Mouse (Mus musculus) limb, embryonic 13.5 days (tissue): ENCODE measurements around the gene Spen. TPM values are rescaled to one million over a fixed set of nuclear protein-coding genes. Genes with fewer than 3 reads are reported as not detected.

Experiments
- ATAC-seq: fragments of 200-750 bp; cut with Nextera tagmentation; 2 replicates; pipeline ENCODE4 v1.8.0; 2017; ENCODE audit warnings: low read depth, moderate number of reproducible peaks, moderate TSS enrichment; ENCODE audit not compliant: low FRiP score
- H3K27ac ChIP-seq: fragments of 300-500 bp; sonication (generic); 2 replicates; pipeline ENCODE4 v1.5.1; 2015; ENCODE audit warnings: inconsistent platforms, mild to moderate bottlenecking, moderate library complexity
- H3K27me3 ChIP-seq: fragments of 300-500 bp; sonication (generic); 2 replicates; pipeline ENCODE4 v1.6.1; 2015; ENCODE audit warnings: mild to moderate bottlenecking, inconsistent platforms
- H3K36me3 ChIP-seq: fragments of 300-500 bp; sonication (generic); 2 replicates; pipeline ENCODE4 v1.6.1; 2015; ENCODE audit warnings: inconsistent platforms, mild to moderate bottlenecking, moderate library complexity
- H3K4me1 ChIP-seq: fragments of 300-500 bp; sonication (generic); 2 replicates; pipeline ENCODE4 v1.6.1; 2015; ENCODE audit warnings: inconsistent platforms
- H3K4me2 ChIP-seq: fragments of 300-500 bp; sonication (generic); replicated peaks from 2 replicates; pipeline ENCODE4 v1.6.1; 2015; ENCODE audit warnings: inconsistent platforms, mild to moderate bottlenecking, moderate library complexity
- H3K4me3 ChIP-seq: fragments of 300-500 bp; sonication (generic); 2 replicates; pipeline ENCODE4 v1.5.1; 2015; ENCODE audit warnings: moderate library complexity, mild to moderate bottlenecking, inconsistent platforms
- H3K9ac ChIP-seq: fragments of 300-500 bp; sonication (generic); 2 replicates; pipeline ENCODE4 v1.6.1; 2015; ENCODE audit warnings: mild to moderate bottlenecking, inconsistent platforms
- H3K9me3 ChIP-seq: fragments of 300-500 bp; sonication (generic); 2 replicates; pipeline ENCODE4 v1.6.1; 2016; ENCODE audit warnings: inconsistent platforms
- WGBS: fragments of 180-500 bp; shearing (Covaris S2); methylation state at CpG from one replicate; pipeline ENCODE4 v1.1.7; 2015; 5-methylcytosine and 5-hydroxymethylcytosine counted together
- polyA plus RNA-seq: library from polyadenylated mRNA; unstranded; fragments of >200 nt; fragmentation: Nextera tagmentation; extraction: Ambion mirVana; gene quantifications from 2 replicates; pipeline ENCODE4 v1.2.1, GENCODE M21; 2015

Spen gene
- polyA plus RNA-seq, 1 experiment from 2014 or later: 10.8 TPM

DNA sequence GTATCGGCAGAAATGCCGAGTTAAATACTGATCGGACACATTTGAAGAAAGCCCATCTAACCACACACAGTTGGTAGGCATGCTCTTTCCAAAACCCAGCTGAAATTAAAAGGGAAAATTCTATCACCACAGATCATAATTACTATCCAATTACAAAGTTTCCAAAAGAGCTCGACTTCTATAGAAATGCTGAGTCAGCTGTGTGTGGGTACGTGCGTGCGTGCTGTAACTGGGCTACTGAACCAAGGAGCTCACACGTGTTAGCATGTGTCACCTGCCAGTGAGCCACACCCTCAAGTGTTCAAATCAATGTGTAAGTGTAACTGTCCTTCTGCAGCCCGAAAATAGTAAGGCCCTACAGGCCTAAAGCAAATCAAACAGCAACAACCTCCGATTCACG, 50.8 kb downstream of the Spen start:
- WGBS: 95% methylated on average over 11 of the region's 11 CpGs
- no peaks in the 10 kb centered on the region for H3K4me1 ChIP-seq
- H3K36me3 ChIP-seq: peaks cover 99% of the 10 kb centered on the region

DNA sequence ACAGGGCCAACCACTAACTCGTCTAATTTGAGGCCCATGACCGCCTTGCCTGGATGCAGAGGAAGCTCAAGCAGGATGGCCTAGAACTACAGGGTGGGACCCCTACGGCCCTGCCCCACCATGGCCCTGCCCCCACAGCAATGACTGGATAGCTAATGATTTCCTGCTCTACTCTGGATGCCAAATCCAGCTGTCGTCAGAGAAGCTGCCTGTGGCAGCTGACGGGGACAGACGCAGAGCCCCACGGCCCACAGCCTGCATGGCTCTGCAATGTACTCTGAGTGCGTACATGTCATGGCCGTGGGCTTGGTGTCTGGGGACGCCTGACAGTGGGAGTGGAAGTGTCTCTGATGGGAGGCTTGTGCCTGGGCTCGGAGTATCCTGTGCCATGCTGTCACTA, 54.3 kb downstream of the Spen start:
- WGBS: 71% methylated on average over 11 of the region's 11 CpGs
- H3K4me1 ChIP-seq: no peaks in the 10 kb centered on the region
- no peaks in the 10 kb centered on the region for H3K27me3 ChIP-seq
- no peaks in the 10 kb centered on the region for H3K9me3 ChIP-seq
- no peak overlapping the region for H3K4me3 ChIP-seq
- no peak overlapping the region for H3K9ac ChIP-seq
- H3K4me2 ChIP-seq: no peak overlapping the region
- peaks cover 97% of the 10 kb centered on the region for H3K36me3 ChIP-seq
- no peak overlapping the region for H3K27ac ChIP-seq
- ATAC-seq: no peak

More for the DNA sequence above, 50.8 kb downstream of the Spen start:
- no peaks in the 10 kb centered on the region for H3K27me3 ChIP-seq
- no peaks in the 10 kb centered on the region for H3K9me3 ChIP-seq
- no peak for ATAC-seq
- no peak overlapping the region for H3K27ac ChIP-seq
- H3K4me3 ChIP-seq: no peak overlapping the region
- no peak overlapping the region for H3K4me2 ChIP-seq
- no peak overlapping the region for H3K9ac ChIP-seq

DNA sequence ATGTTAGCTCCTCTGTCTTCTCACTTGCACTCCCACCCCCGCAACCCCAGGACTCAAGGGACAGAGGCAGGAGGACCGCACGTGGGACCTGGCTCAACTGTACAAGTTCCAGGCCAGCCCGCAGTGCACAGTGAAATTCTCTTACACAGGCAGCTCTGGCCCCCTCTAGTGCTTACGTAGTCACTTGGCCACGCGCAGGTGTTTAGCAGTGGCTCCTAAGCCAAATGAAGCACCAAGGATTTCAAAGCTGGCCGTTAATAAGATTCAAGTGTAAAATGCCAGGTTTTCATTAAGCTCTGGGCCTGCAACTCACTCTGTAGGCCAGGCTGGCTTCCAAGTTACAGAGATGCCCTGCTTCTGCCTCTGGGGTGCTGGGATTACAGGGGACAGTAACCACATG, 59.0 kb downstream of the Spen start:
- Histone ChIP-seq H3K9ac (no peak overlapping the region), H3K27me3 (no peaks in the 10 kb centered on the region), H3K36me3 (peaks cover 98% of the 10 kb centered on the region), H3K4me2 (no peak overlapping the region), H3K9me3 (no peaks in the 10 kb centered on the region), H3K4me3 (no peak overlapping the region), H3K27ac (no peak overlapping the region), H3K4me1 (no peaks in the 10 kb centered on the region)
- WGBS: 91% methylated on average over 8 of the region's 8 CpGs
- no peak for ATAC-seq

DNA sequence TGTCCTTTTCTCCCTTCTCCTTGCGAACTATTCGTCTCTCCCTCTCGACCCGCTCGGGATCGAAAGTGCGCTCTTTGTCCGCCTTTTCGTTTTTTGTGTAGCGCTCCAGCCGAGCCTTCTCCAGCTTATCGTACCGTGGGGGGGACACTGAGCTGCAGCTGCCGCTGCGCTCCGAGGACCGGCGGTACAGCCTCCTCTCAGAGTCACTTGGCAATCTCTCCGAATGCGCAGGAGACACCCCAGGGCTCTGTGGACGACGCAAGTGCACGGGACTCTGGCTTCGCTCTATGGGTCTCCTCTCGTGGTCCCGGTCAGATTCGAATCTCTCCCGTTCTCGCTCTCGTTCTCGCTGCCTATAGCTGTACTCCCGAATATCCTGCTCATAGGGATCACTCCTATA, 59.6 kb downstream of the Spen start:
- 95% methylated on average over 32 of the region's 32 CpGs for WGBS
- Histone ChIP-seq H3K9ac (no peak overlapping the region), H3K4me3 (no peak overlapping the region), H3K9me3 (no peaks in the 10 kb centered on the region), H3K27me3 (no peaks in the 10 kb centered on the region), H3K27ac (no peak overlapping the region; the same call in 1 of the 2 replicates), H3K36me3 (peaks cover 98% of the 10 kb centered on the region), H3K4me2 (no peak overlapping the region), H3K4me1 (no peaks in the 10 kb centered on the region)
- ATAC-seq: no peak

DNA sequence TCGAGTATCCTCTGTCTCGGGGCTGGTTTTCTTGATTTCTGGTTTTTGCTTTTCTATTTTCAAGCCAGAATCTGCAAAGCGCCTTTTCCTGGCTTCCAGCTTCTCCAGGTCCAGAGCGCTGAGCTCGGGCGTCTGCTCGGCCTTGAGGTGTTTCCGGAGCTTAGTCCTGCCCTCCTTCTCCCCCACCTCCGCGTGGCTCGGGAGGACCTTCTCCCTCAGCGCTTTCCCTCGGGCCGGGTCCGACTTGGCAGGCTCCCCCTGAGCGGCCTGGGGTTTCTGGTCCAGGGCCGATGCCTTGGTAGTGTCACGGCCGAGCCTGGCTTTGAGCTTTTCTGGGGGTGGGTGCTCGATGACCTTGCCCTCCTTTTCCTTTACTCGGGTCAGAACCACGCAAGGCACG, 60.2 kb downstream of the Spen start:
- Histone ChIP-seq H3K27me3 (no peaks in the 10 kb centered on the region), H3K4me3 (no peak overlapping the region), H3K36me3 (peaks cover 98% of the 10 kb centered on the region), H3K9me3 (no peaks in the 10 kb centered on the region), H3K4me1 (no peaks in the 10 kb centered on the region), H3K9ac (no peak overlapping the region), H3K27ac (peak overlapping the region; percentile 22; the same call in 1 of the 2 replicates), H3K4me2 (no peak overlapping the region)
- ATAC-seq: no peak
- 93% methylated on average over 23 of the region's 23 CpGs for WGBS

DNA sequence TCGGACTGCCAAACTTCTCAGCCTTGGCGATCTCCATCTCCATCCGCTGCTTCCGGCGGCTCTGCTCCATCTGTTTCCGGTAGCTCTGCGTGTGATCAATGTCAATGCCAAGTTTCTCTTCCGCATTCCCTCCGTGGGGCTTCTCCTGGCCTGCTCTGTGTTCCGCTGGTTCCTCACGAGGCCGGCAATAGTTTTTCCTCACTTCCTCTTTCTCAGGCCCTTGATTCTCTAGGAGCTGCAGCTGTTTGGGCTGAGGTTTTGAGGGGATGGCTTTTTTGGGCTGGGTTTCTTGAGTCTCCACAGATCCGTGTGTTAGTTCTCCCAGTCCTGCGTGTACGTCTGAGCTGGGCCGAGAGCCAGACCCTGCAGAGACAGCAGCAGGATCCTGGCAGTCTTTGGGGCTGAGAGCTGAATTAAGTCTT, 60.7 kb downstream of the Spen start:
- ATAC-seq: peak; percentile 57; the same call in 1 of the 2 replicates
- peak overlapping the region; percentile 28; the same call in 1 of the 2 replicates for H3K27ac ChIP-seq

DNA sequence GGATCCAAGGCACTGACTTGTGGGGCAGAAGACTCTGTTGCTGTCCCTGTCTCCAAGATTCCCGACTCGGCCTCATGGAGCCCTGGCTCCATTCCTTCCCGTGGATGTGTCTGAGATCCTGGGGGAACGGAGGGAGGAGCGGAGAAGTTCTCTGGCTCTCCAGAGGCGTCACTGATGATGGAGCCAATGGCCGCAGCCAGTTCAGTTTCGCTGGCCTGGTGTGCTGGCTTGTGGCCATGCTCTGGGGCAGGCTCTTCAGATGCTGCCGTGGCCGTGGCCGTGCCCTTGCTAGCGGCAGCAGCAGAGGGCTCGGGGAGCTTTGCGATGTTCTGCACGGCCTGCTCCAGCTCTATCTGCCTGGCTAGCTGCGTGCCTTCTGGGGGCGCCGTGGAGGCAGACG, 64.0 kb downstream of the Spen start:
- Histone ChIP-seq H3K36me3 (peaks cover 100% of the 10 kb centered on the region), H3K4me1 (no peaks in the 10 kb centered on the region), H3K27me3 (no peaks in the 10 kb centered on the region), H3K27ac (no peak overlapping the region), H3K4me3 (no peak overlapping the region), H3K4me2 (no peak overlapping the region), H3K9ac (no peak overlapping the region), H3K9me3 (no peaks in the 10 kb centered on the region)
- WGBS: 87% methylated on average over 19 of the region's 19 CpGs
- ATAC-seq: no peak

More for the DNA sequence above, 60.7 kb downstream of the Spen start:
- H3K36me3 ChIP-seq: peaks cover 98% of the 10 kb centered on the region
- no peaks in the 10 kb centered on the region for H3K9me3 ChIP-seq
- H3K4me3 ChIP-seq: no peak overlapping the region
- 90% methylated on average over 16 of the region's 16 CpGs for WGBS
- H3K9ac ChIP-seq: no peak overlapping the region
- no peak overlapping the region for H3K4me2 ChIP-seq
- no peaks in the 10 kb centered on the region for H3K27me3 ChIP-seq
- H3K4me1 ChIP-seq: no peaks in the 10 kb centered on the region

DNA sequence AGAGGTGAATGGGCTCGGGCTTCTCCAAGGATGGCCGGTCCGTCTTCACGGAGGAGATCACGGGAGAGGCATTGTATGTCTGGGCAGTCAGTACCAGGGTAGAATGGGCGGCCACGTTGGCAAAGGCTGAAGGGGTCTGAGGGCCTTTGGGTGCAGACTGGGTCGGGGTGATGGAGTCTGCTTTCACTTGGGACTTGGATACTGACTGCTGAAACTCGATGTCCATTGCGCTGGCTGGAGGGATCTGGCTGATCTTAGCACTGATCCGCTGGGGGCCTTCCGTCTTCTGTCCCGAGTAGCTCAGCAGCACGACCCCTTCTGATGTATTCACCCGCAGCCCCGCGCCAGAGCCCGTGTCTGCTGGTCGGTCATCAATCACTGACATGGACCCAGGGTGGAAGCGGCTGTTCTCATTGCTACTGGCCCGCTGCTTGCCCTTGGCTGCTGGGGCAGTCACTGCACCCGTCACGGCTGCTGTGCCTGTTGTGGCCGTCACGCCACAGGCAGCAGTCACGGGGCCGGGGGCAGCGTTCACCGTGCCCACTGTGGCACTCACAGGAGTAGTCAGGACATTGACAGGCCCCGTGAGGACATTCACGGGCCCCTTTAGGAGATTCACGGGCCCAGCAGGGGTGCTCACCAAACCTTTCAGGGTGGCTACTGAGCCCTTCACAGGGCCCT, 65.6 kb downstream of the Spen start:
- H3K4me3 ChIP-seq: no peak overlapping the region
- no peak overlapping the region for H3K27ac ChIP-seq
- H3K36me3 ChIP-seq: peaks cover 98% of the 10 kb centered on the region
- no peak overlapping the region for H3K9ac ChIP-seq
- no peaks in the 10 kb centered on the region for H3K4me1 ChIP-seq
- ATAC-seq: no peak
- no peaks in the 10 kb centered on the region for H3K27me3 ChIP-seq
- 86% methylated on average over 32 of the region's 32 CpGs for WGBS
- H3K9me3 ChIP-seq: no peaks in the 10 kb centered on the region
- no peak overlapping the region for H3K4me2 ChIP-seq

DNA sequence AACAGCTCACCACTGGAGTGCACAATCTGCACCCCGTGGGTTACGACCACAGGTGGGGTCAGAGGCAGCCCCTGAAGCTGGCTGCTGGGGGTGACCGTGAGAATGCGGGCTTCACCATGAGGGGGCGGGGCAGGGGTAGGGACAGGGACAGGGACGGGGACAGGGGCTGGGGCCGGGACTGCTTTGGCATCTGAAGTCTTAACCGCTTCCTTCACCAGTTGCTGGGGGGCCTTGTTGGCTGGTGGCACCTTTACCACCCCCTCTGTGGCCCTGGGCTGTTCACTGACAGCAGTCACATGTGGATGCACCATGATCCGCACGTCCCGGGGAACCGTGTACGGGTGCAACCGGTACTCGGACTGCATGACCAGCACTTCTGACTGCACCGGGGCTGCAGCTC, 66.9 kb downstream of the Spen start:
- H3K27ac ChIP-seq: no peak overlapping the region
- H3K9me3 ChIP-seq: no peaks in the 10 kb centered on the region
- no peak for ATAC-seq
- no peak overlapping the region for H3K4me2 ChIP-seq
- no peaks in the 10 kb centered on the region for H3K4me1 ChIP-seq
- 97% methylated on average over 16 of the region's 16 CpGs for WGBS
- H3K9ac ChIP-seq: no peak overlapping the region
- peaks cover 98% of the 10 kb centered on the region for H3K36me3 ChIP-seq
- no peaks in the 10 kb centered on the region for H3K27me3 ChIP-seq
- H3K4me3 ChIP-seq: no peak overlapping the region

DNA sequence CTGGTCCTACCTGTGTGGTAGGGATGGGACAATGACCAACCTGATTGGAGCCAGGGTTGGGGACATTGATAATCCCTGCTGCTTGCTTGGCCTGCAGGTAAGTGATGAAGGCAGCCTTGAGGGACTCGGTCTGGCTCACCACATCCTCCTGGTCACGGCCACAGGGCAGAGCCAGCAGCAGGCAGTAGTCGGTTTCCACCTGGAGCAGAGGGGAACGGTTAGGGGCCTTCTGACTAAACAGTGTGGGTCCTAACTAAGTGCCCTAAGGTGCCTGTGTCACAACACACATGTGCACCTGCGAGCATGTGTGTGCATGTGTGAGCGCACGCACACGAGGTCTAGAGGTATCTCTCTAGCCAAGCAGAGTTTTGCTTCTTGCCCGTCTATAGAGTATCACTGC, 69.1 kb downstream of the Spen start:
- no peak for ATAC-seq
- Histone ChIP-seq H3K36me3 (peaks cover 98% of the 10 kb centered on the region), H3K4me3 (no peak overlapping the region), H3K27ac (no peak overlapping the region; the same call in 1 of the 2 replicates), H3K9me3 (no peaks in the 10 kb centered on the region), H3K4me1 (no peaks in the 10 kb centered on the region), H3K4me2 (no peak overlapping the region), H3K27me3 (no peaks in the 10 kb centered on the region), H3K9ac (no peak overlapping the region)
- 91% methylated on average over 9 of the region's 9 CpGs for WGBS

DNA sequence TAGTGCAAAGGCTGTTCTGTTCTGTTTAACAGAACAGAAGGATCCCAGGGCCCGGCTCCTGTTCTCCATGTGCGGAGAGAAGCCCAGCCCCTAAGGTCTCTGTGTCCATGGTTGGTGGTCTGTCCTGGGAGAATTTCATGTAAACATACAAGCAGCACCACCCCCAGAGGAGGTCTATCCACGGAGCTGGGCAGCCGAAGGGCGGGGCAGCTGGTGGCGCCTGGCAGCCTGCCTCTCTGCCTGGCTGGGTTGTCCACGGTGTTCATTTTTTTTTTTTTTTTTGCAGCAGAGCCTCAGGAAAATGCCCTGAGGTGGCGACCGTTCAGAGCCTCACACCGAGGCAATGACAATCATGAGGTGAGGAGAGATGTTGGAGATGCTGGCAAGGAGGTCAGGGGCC, 69.8 kb downstream of the Spen start:
- ATAC-seq: no peak
- Histone ChIP-seq H3K27ac (no peak overlapping the region), H3K4me3 (no peak overlapping the region), H3K4me2 (no peak overlapping the region), H3K9ac (no peak overlapping the region), H3K9me3 (no peaks in the 10 kb centered on the region), H3K27me3 (no peaks in the 10 kb centered on the region), H3K36me3 (peaks cover 98% of the 10 kb centered on the region), H3K4me1 (no peaks in the 10 kb centered on the region)
- 64% methylated on average over 10 of the region's 10 CpGs for WGBS

DNA sequence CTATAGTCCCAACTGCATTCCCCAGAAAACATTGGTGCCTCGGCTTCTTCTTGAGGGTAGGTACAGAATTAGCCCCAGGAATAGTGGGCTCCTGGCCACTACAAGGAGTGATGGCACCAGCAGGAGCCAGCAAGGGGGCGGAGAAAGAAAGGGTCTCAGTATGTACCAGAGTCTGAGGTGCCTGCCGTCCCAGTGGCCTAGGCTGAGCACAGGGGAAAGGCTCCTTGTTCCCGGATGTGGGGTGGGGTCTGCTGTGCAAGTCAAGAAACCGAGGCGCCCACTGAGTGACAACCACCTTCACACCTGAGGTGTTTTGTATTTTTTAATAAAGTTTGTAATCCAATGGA, 70.8 kb downstream of the Spen start:
- Histone ChIP-seq H3K9ac (0 out of 2 replicates have a peak overlapping the region, but pooled peaks have one; percentile 25), H3K4me1 (no peaks in the 10 kb centered on the region), H3K9me3 (no peaks in the 10 kb centered on the region), H3K4me3 (no peak overlapping the region), H3K36me3 (peaks cover 98% of the 10 kb centered on the region), H3K27ac (no peak overlapping the region), H3K27me3 (no peaks in the 10 kb centered on the region), H3K4me2 (no peak overlapping the region)
- 85% methylated on average over 6 of the region's 6 CpGs for WGBS
- ATAC-seq: no peak
